Mouse (Mus musculus): ENCODE results near the gene Emc1.

DNA sequence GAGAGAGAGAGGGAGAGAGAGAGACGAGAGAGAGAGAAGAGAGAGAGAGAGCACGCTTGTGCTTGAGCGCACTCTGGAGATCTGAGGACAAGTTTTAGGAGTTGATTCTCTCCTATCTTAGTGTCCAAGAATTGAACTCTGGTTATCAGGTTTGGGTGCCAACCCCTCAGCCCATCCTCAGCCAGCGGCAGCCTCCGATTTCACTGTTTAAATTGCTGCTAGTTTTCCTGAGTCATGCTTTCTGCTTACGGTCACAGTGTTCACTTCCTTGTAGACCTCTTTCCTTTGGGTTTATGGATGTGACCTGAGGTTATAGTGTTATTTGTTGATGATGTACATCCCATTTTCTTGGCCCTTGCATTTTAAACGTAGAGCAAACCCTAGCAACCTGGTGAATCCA lies 29.8 kb downstream of the Emc1 start:
- TF ChIP-seq POLR2A (IDR thresholded peaks at IDR 0.05; ENCODE audit: low read depth, low read length): no peak
- TF ChIP-seq CTCF (IDR thresholded peaks at IDR 0.05; ENCODE audit: borderline replicate concordance, insufficient read depth, low read length): no peak
